Mouse (Mus musculus) MEL (cell line): ENCODE measurements around the gene Mtf2. TPM values are rescaled to one million over a fixed set of nuclear protein-coding genes. Genes with fewer than 3 reads are reported as not detected.
A peak's percentile ranks its signal among the peaks of the same experiment; 100 is the strongest.

Experiments
- ELF1 ChIP-seq: IDR thresholded peaks from 2 replicates; pipeline ENCODE4 v1.6.1; 2014; ENCODE audit warnings: low read depth, mild to moderate bottlenecking, inconsistent platforms, low read length, improper control_type of control experiment, moderate library complexity
- EP300 ChIP-seq, 2 experiments: IDR thresholded peaks; 2 replicates each; pipeline ENCODE4 v1.6.1; 2011; ENCODE audit warnings: improper control_type of control experiment in 2 of 2, low read length in 2 of 2, low read depth in 1 of 2, mild to moderate bottlenecking in 1 of 2
- POLR2A ChIP-seq, 2 experiments: IDR thresholded peaks; 2 replicates each; pipeline ENCODE4 v1.6.1; 2011 to 2012; ENCODE audit warnings: low read length in 2 of 2, mild to moderate bottlenecking in 2 of 2, control low read depth in 1 of 2, improper control_type of control experiment in 1 of 2, low read depth in 1 of 2, moderate library complexity in 1 of 2; ENCODE audit not compliant: control insufficient read depth in 1 of 2, insufficient read depth in 1 of 2, poor library complexity in 1 of 2
- polyA plus RNA-seq, 2 experiments: library from polyadenylated mRNA; stranded (reverse) in 1 of 2; unstranded in 1 of 2; fragments of >175 nt in 1 of 2; fragments of >200 nt in 1 of 2; gene quantifications; 2 replicates each; pipeline versions ENCODE4 v1.2.1 to v1.2.4; 2012; ENCODE audit warnings: low replicate concordance in 2 of 2, low read depth in 1 of 2; ENCODE audit not compliant: insufficient read length in 2 of 2, insufficient read depth in 1 of 2, missing spikeins in 1 of 2
- total RNA-seq: library from RNA; depleted of rRNA; stranded (reverse); fragments of 300-350 nt; gene quantifications from 2 replicates; pipeline ENCODE4 v1.2.3, GENCODE M21; 2012; rRNA removed

The Mtf2 gene
- total and polyA plus RNA-seq, 3 experiments = 69.9 to 263 (median 99.7) TPM

DNA sequence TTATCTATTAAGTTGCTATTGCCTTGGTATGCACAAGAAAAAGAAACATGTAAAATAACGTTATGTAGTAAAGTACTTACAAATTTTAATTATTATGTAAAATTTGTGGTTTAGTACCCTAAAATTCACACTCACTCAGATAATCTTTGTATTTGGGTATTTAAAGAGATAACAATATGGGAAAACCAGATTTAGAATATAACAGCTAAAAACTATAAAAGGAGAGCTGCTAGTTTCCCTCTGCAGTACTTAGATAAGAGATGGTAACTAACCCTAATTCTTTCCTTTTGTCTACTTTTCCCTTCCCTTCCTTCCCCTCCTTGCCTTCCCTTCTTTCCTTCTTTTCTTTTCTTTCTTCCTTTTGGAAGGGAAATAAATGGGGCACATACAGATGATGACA, 87.1 kb downstream of the Mtf2 start (continued):
- TF ChIP-seq POLR2A (IDR thresholded peaks at IDR 0.05; ENCODE audit: control insufficient read depth in 1 of 2, insufficient read depth in 1 of 2, low read depth in 1 of 2, low read length in 2 of 2, poor library complexity in 1 of 2) (no peak), EP300 (IDR thresholded peaks at IDR 0.05; ENCODE audit: low read depth in 1 of 2, low read length in 2 of 2) (peak; percentile 69 to 70), ELF1 (no peak)
- TF ChIP-seq, all 39 proteins: peak for 4

Other genes with a start within 250 kb of the Mtf2 start
- gene Ube2d2b, start 235.6 kb upstream of the Mtf2 start, total RNA-seq = not detected in 2 replicates
- gene Ube2d2b, start 235.6 kb upstream of the Mtf2 start, polyA plus RNA-seq = under 1 TPM in 1 of 2 experiments, not detected in 1; 0.08 TPM
- gene Evi5, start 190.6 kb upstream of the Mtf2 start, total RNA-seq = 4.6 and 5.4 TPM in 2 replicates
- gene Evi5, start 190.6 kb upstream of the Mtf2 start, polyA plus RNA-seq = 1 to 10 TPM in 1 of 2 experiments, not detected in 1; 8.4 TPM
- gene Rpl5, start 165.2 kb upstream of the Mtf2 start, total RNA-seq = 533 and 601 TPM in 2 replicates
- 10 to 100 TPM in 1 of 2 experiments, not detected in 1; 43.2 TPM for gene Rpl5, start 165.2 kb upstream of the Mtf2 start, polyA plus RNA-seq
- gene Fam69a, start 78.6 kb upstream of the Mtf2 start, total RNA-seq = 8.0 and 10.6 TPM in 2 replicates
- 1 to 10 TPM in 1 of 2 experiments, not detected in 1; 8.5 TPM for gene Fam69a, start 78.6 kb upstream of the Mtf2 start, polyA plus RNA-seq
- 55.5 and 63.1 TPM in 2 replicates for gene Tmed5, start 66.9 kb downstream of the Mtf2 start, total RNA-seq
- gene Tmed5, start 66.9 kb downstream of the Mtf2 start, polyA plus RNA-seq = 100 to 1,000 TPM in 1 of 2 experiments, 10 to 100 TPM in 1; 40.5 to 181 TPM
- gene Ccdc18, start 67.2 kb downstream of the Mtf2 start, total RNA-seq = 2.3 and 3.6 TPM in 2 replicates
- 1 to 10 TPM in 1 of 2 experiments, not detected in 1; 3.0 TPM for gene Ccdc18, start 67.2 kb downstream of the Mtf2 start, polyA plus RNA-seq
- gene Dr1, start 203.2 kb downstream of the Mtf2 start, total RNA-seq = 32.5 and 36.3 TPM in 2 replicates
- gene Dr1, start 203.2 kb downstream of the Mtf2 start, polyA plus RNA-seq = 10 to 100 TPM in 1 of 2 experiments, not detected in 1; 47.2 TPM
- gene Pigg, start 246.9 kb downstream of the Mtf2 start, total RNA-seq = 8.9 and 11.2 TPM in 2 replicates
- 1 to 10 TPM in 1 of 2 experiments, not detected in 1; 6.7 TPM for gene Pigg, start 246.9 kb downstream of the Mtf2 start, polyA plus RNA-seq